Mouse (Mus musculus): ENCODE results near the gene Spock1.

Gene Spock1

DNA sequence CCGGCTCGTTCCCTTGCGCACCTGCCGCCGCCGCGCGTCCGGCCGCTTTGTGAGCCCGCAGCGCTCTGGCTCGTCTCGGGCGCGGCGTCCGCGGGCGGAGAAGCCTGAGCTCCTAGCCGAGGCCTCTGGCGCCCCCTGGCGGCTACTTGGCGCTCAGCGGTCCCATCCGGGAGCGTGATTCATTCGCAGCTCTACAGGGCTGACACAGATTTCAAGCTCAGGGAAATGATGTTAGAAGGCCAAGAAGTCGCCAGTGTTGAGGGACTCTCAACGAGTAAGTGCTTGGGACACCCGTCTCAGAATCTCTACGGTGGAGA lies at the start of gene Spock1:
Spock1 (minus strand) TSS at position 67 of the 317 bp plus-strand sequence.
- DNase-seq (ENCODE audit: extremely low spot score, low spot score) = peak; percentile 95

GRCm38 (mm10) chr13:57950091-57950490 lies 42.0 kb upstream of the Spock1 start:
- DNase-seq (ENCODE audit: extremely low spot score, low spot score) = no peak

DNA sequence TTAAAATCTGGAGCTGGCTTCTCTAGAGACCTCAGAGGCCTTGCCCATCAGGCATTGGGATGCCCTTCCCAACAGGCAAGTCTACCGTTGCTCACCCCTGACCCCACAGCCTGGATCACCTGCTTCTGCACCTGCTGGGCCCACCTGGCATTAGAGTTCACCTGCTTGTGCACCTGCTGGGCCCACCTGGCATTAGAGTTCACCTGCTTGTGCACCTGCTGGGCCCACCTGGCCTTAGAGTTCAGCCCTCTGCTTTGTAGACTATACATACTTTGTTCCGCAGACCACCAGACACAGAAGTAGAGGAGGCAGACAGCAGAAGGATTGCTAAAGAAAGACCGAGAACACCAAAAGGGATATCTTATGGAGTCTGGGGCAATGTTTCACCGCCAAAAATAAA lies 41.4 kb upstream of the Spock1 start:
- no peak for DNase-seq (ENCODE audit: extremely low spot score, low spot score)

DNA sequence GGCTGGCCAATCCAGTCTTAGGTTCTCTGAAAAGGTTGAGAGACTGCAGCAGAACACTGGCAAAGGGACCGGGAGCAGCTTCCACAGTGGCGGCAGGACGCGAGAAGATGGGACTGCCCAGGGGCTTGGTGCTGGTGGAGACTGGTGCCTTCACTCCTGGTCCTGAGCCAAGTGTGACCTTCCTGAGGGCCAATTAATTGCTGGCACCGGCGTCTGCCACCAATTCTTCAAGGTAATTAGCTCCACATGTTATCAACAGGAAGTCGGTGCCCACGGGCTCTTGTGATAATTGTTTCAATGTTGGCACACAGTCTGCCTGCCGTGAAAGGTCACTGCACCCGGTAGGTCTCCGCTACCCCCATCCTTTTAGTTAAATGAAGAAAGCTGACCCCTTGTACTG lies 37.1 kb upstream of the Spock1 start:
- DNase-seq (ENCODE audit: extremely low spot score, low spot score) = no peak

DNA sequence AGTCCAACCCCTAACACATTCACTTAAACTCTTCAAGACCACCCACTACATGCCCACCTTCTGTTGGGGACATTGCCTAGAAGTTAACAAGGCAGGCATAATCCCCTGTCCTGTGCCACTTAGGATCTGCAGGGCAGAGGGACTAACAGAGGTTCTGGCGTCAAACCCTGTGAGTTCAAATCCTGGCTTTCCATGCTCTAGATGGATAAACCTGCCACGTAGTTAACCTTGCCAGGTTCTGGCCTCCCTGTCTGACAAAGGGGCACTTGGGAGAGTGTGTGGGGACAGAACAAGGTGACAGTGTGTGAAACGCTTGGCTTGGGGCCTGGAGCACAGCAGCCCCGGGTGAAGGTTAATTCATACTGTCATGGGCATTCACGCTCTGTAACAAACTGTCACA lies 36.3 kb upstream of the Spock1 start:
- no peak for DNase-seq (ENCODE audit: extremely low spot score, low spot score)

- no peak for DNase-seq (ENCODE audit: extremely low spot score, low spot score)
Observed at GRCm38 (mm10) chr13:57943900-57944299, 35.8 kb upstream of the Spock1 start.

GRCm38 (mm10) chr13:57937463-57938229 lies 29.5 kb upstream of the Spock1 start:
- DNase-seq (ENCODE audit: extremely low spot score, low spot score) = no peak

DNA sequence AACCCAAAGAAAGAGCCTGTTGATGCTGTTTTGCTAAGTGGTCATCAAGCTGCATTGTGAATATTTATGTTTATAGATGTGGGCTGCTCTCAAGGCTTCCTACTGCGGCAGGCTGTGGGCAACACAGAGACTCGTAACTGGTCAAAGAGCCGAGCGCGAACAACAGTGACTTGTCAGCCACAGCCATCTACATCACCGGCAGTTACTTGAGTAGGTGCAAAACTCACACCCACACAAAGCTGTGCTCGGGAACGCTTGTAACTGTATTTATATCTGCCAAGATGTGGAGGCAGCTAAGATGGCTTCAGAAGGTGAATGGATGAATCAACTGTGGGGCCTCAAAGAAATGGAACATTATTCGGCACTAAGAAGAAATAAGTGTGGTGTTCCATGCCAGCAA lies 23.9 kb upstream of the Spock1 start:
- no peak for DNase-seq (ENCODE audit: extremely low spot score, low spot score)

- peak; percentile 37 for DNase-seq (ENCODE audit: extremely low spot score, low spot score)
Observed at GRCm38 (mm10) chr13:57931376-57931775, 23.2 kb upstream of the Spock1 start.

DNA sequence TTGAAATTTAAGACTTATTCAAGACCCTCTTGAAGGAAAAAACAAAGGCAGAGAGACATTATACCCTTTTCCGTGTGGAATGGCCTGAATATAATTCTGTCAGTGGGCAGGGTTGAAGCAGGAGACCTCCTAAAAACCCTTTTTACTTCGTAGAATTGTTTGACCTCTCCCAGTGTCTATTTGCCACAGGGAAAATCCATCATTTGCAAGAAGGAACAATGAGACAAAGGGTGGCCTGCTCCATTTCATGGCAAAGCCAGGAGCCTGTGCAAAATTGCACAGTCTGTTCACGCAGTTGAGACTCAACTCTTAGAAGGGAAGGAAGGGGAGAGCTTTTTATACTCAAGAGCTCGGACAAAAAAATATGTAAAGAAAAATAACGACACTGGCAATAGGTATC lies 22.6 kb upstream of the Spock1 start:
- peak; percentile 28 for DNase-seq (ENCODE audit: extremely low spot score, low spot score)

- peak; percentile 32 for DNase-seq (ENCODE audit: extremely low spot score, low spot score)
Observed at GRCm38 (mm10) chr13:57930283-57930682, 22.2 kb upstream of the Spock1 start.

DNA sequence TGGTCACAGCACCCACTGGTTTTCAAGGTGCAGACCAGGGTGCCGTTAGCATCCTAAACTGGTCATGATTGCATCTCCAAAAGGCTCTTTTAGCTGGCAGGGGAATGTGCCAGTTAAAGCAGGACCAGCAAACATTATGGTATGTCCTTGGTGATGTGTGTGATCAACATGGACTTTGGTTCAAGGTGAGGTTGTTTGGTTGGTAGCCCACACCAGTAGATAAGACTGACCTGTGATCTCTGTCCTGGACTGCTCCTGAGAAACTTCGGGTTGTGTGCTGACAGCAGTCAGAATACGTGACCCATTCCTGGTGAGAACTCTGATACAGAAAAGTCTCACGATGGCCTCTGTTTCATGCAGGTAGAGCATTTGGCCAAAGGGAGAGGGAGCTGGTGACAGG lies 11.8 kb upstream of the Spock1 start:
- no peak for DNase-seq (ENCODE audit: extremely low spot score, low spot score)

DNA sequence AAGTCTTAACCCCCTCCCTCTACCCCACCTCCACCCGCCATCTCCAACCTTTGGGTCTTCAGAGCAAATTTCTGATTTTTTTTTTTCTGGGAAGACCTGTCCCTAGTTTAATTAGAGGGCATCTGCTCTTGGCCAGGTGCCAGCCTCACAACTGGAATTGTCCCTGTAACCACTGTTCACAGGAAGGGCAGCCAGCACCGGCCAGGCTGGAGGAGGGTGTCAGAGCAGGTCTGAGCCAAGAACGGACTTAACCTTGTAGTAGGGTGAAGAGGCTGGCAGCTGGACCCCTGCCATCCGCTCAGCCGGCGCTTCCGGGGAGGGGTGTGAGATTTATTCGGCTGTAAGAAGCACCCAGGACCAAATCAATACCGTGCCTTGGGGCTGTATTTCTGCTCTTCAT lies 3.0 kb upstream of the Spock1 start:
- no peak for DNase-seq (ENCODE audit: extremely low spot score, low spot score)

GRCm38 (mm10) chr13:57907428-57908265 lies 485 bp downstream of the Spock1 start:
- DNase-seq (ENCODE audit: extremely low spot score, low spot score) = no peak

- no peak for DNase-seq (ENCODE audit: extremely low spot score, low spot score)
Observed at GRCm38 (mm10) chr13:57894597-57894996, 13.5 kb downstream of the Spock1 start.

- no peak for DNase-seq (ENCODE audit: extremely low spot score, low spot score)
Observed at GRCm38 (mm10) chr13:57889708-57890107, 18.4 kb downstream of the Spock1 start.

- no peak for DNase-seq (ENCODE audit: extremely low spot score, low spot score)
Observed at GRCm38 (mm10) chr13:57889050-57889449, 19.1 kb downstream of the Spock1 start.

GRCm38 (mm10) chr13:57879817-57880216 lies 28.3 kb downstream of the Spock1 start:
- DNase-seq (ENCODE audit: extremely low spot score, low spot score) = no peak

DNA sequence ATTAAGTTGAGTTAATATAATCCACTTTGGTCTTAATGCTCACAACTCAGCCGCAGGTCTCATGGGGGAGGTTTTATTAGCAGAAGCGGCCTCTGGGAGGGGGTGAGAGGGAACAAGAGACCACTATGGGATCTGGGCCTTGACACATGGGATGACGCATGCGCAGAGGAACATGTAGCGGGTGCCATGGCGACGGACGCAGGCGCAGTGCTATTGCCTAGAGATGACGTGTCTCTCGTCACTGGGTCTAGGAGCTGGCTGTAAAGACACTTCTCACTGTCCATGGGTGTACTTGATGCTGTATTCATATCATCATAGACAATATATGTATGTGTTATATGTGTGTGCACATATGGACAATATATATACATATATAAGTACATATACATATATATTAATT lies 29.3 kb downstream of the Spock1 start:
- DNase-seq (ENCODE audit: extremely low spot score, low spot score) = no peak

DNA sequence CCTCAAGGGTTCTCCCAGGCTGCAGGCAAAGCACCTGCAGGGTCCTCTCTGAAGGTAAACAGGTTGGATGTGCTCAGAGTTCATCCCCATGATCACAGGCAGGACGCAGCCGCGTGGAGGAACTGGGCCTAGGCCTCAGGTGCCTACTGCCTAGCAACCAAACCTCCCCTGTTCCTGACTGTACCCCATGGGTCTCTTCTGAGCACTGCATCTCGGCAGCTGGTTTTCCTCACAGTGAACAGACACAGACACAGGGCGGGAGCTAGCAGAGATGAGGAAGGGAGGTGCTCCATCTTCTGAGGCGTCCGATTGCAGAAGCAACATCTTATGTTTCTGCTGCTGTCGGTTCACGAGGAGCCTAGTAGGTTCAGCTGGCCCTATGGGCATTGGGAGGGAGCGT lies 30.4 kb downstream of the Spock1 start:
- DNase-seq (ENCODE audit: extremely low spot score, low spot score) = no peak

- DNase-seq (ENCODE audit: extremely low spot score, low spot score) = no peak
Observed at GRCm38 (mm10) chr13:57876966-57877365, 31.2 kb downstream of the Spock1 start.

- no peak for DNase-seq (ENCODE audit: extremely low spot score, low spot score)
Observed at GRCm38 (mm10) chr13:57870058-57870457, 38.1 kb downstream of the Spock1 start.

DNA sequence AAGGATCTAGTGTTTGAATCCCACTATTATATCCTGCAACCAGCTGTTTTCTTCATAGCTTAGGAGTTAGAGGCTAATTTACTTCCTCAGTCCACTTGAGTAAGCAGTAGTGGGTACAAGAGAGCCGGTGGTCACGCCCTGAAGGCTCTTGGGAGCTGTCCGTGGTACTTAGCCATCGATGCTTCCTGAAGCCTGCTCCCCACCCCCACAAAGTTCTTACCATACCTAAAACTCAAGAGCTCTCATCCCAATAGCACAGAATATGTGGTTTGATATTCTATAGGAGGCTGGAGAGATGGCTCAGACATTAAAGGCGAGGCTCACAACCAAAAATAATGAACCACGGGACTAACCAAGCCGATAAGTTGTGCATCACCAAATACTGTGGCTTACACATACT lies 40.5 kb downstream of the Spock1 start:
- peak; percentile 44 for DNase-seq (ENCODE audit: extremely low spot score, low spot score)

Measured in neural tube, embryonic 10.5 days (tissue).